19 mouse cellular contexts compared by ENCODE assay signal in the genomic region with DNA sequence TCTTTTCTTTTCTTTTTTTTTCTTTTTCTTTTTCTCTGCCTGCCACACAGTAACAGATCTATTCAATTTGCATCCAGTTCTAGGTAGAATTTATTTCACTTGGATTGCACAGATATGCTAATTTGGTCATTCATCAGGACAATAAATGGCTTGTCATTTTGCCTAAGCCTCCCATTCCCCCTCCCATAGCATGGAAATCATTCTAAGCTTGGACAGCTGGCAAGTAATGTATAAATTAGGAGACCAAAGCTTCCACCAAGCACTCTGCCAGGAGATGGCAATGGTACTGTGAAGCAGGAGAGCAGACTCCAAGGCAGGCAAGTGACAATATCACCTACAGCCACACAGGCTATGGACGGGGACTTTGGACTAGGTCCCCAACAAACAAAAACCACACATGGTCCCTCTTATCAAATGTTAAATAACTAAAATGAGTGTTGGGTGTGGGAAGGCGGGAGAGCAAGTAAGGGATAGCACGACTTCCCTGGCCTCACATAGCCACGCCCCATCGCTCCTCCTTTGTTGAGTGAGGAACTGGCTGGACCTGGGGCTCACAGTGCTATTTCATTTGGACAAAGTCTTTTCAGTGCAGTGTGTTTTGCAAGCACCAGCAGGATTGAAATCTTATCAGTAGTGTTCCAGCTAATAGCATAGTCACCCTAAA. TPM values are rescaled to one million over a fixed set of nuclear protein-coding genes. Genes with fewer than 3 reads are reported as not detected.
DNase-seq lines count a peak whose midpoint lies in the region; ATAC-seq and TF ChIP-seq lines count a peak whose summit lies in the region.
"Had no signal": no experiment of that assay in that cellular context is flagged by ENCODE, and none has a peak within 500 bp of the region (broad histone marks: within the 10 kb centered on the region; RNA-seq: fewer than 3 reads in every experiment).

No protein-coding gene starts in this region.

- H3K4me2 ChIP-seq in neural tube, embryonic 11.5 days (ENCODE audit: low read depth): no peak overlapping the region
- no peak overlapping the region for H3K4me2 ChIP-seq in intestine, embryonic 16.5 days (ENCODE audit: low read depth, low read length)
- H3K4me2 ChIP-seq in midbrain, postnatal 0 days (ENCODE audit: low read depth, low read length, poor library complexity, severe bottlenecking): no peak overlapping the region
- H3K4me2 ChIP-seq: embryonic facial prominence, embryonic 12.5 days; kidney, embryonic 15.5 days; limb, embryonic 12.5 days; lung, embryonic 15.5 days had no signal

- H3K4me3 ChIP-seq in neural tube, embryonic 11.5 days (ENCODE audit: low read depth, low read length): no peak overlapping the region
- H3K4me3 ChIP-seq in intestine, embryonic 16.5 days (ENCODE audit: low read length): no peak overlapping the region
- H3K4me3 ChIP-seq in midbrain, postnatal 0 days (ENCODE audit: low read depth, low read length): no peak overlapping the region
- H3K4me3 ChIP-seq in heart, embryonic 10.5 days: no peak overlapping the region
- H3K4me3 ChIP-seq: embryonic facial prominence, embryonic 12.5 days; kidney, embryonic 15.5 days; limb, embryonic 12.5 days; lung, embryonic 15.5 days; myocyte had no signal

- no peaks in the 10 kb centered on the region for H3K9me3 ChIP-seq in neural tube, embryonic 11.5 days (ENCODE audit: control insufficient read depth, low read length)
- H3K9me3 ChIP-seq in intestine, embryonic 16.5 days (ENCODE audit: control insufficient read depth, low read length): no peaks in the 10 kb centered on the region
- no peaks in the 10 kb centered on the region for H3K9me3 ChIP-seq in midbrain, postnatal 0 days (ENCODE audit: low read length)
- no peaks in the 10 kb centered on the region for H3K9me3 ChIP-seq in heart, embryonic 10.5 days
- H3K9me3 ChIP-seq: embryonic facial prominence, embryonic 12.5 days; G1E; kidney, embryonic 15.5 days; limb, embryonic 12.5 days; lung, embryonic 15.5 days had no signal

- H3K27me3 ChIP-seq in neural tube, embryonic 11.5 days (ENCODE audit: control insufficient read depth, insufficient read depth, low read length): no peaks in the 10 kb centered on the region
- no peaks in the 10 kb centered on the region for H3K27me3 ChIP-seq in intestine, embryonic 16.5 days (replicated peaks; ENCODE audit: control insufficient read depth, insufficient read depth, low read length)
- H3K27me3 ChIP-seq in midbrain, postnatal 0 days (ENCODE audit: insufficient read depth, low read length): no peaks in the 10 kb centered on the region
- H3K27me3 ChIP-seq in heart, embryonic 10.5 days (ENCODE audit: insufficient read depth, poor library complexity, severe bottlenecking): no peaks in the 10 kb centered on the region
- H3K27me3 ChIP-seq: embryonic facial prominence, embryonic 12.5 days; kidney, embryonic 15.5 days; limb, embryonic 12.5 days; lung, embryonic 15.5 days had no signal

- peak; percentile 84 for ATAC-seq in neural tube, embryonic 11.5 days (ENCODE audit: insufficient read depth, low FRiP score, low TSS enrichment)
- ATAC-seq in intestine, embryonic 16.5 days: peak; percentile 97
- ATAC-seq in midbrain, postnatal 0 days (ENCODE audit: low FRiP score): no peak

- peak; percentile 36 for DNase-seq in neural tube, embryonic 11.5 days (ENCODE audit: low spot score)
- DNase-seq in neural tube, embryonic 10.5 days (ENCODE audit: extremely low spot score, low spot score): no peak
- DNase-seq in midbrain, postnatal 0 days (ENCODE audit: low spot score): peak; percentile 41
- no peak for DNase-seq in spleen, adult 18-20 months
- no peak for DNase-seq in heart, embryonic 10.5 days (ENCODE audit: low spot score)
- DNase-seq in ovary, postnatal 36 days (ENCODE audit: low spot score): no peak
- DNase-seq in ovary, postnatal 10 days (ENCODE audit: low spot score): no peak
- DNase-seq: cerebellum, adult 8-10 months; right cerebral cortex, postnatal 14 days had no signal

- no peak for TF ChIP-seq CTCF in midbrain, postnatal 0 days (IDR thresholded peaks at IDR 0.05)

- 63% methylated on average over 5 of the region's 5 CpGs for WGBS in neural tube, embryonic 11.5 days
- WGBS in intestine, embryonic 16.5 days: 62% methylated on average over 5 of the region's 5 CpGs
- WGBS in midbrain, postnatal 0 days: 63% methylated on average over 5 of the region's 5 CpGs
- WGBS in heart, embryonic 10.5 days: 81% methylated on average over 5 of the region's 5 CpGs

- no peaks in the 10 kb centered on the region for H3K36me3 ChIP-seq in neural tube, embryonic 11.5 days (ENCODE audit: control insufficient read depth, insufficient read depth, low read length)
- H3K36me3 ChIP-seq in intestine, embryonic 16.5 days (ENCODE audit: control insufficient read depth, insufficient read depth, low read length): 0 out of 2 replicates have a peak, but pooled peaks cover 3% of the 10 kb centered on the region
- no peaks in the 10 kb centered on the region for H3K36me3 ChIP-seq in midbrain, postnatal 0 days (ENCODE audit: insufficient read depth, low read length)
- H3K36me3 ChIP-seq in heart, embryonic 10.5 days: no peaks in the 10 kb centered on the region
- H3K36me3 ChIP-seq: embryonic facial prominence, embryonic 12.5 days; G1E; kidney, embryonic 15.5 days; limb, embryonic 12.5 days had no signal

- no peak overlapping the region for H3K9ac ChIP-seq in neural tube, embryonic 11.5 days (ENCODE audit: low read length)
- H3K9ac ChIP-seq in intestine, embryonic 16.5 days (ENCODE audit: low read depth, low read length): no peak overlapping the region
- H3K9ac ChIP-seq in midbrain, postnatal 0 days (replicated peaks; ENCODE audit: low read length, poor library complexity, severe bottlenecking): no peak overlapping the region
- H3K9ac ChIP-seq: embryonic facial prominence, embryonic 12.5 days; kidney, embryonic 15.5 days; limb, embryonic 12.5 days; lung, embryonic 15.5 days had no signal

- no peaks in the 10 kb centered on the region for H3K4me1 ChIP-seq in neural tube, embryonic 11.5 days (ENCODE audit: control insufficient read depth, insufficient read depth, low read length)
- peaks cover 3% of the 10 kb centered on the region; the same call in 1 of the 2 replicates for H3K4me1 ChIP-seq in intestine, embryonic 16.5 days (ENCODE audit: control insufficient read depth, insufficient read depth, low read length)
- no peaks in the 10 kb centered on the region for H3K4me1 ChIP-seq in midbrain, postnatal 0 days (ENCODE audit: insufficient read depth, low read length)
- no peaks in the 10 kb centered on the region for H3K4me1 ChIP-seq in heart, embryonic 10.5 days
- H3K4me1 ChIP-seq: embryonic facial prominence, embryonic 12.5 days; kidney, embryonic 15.5 days; limb, embryonic 12.5 days; lung, embryonic 15.5 days had no signal

- H3K27ac ChIP-seq in neural tube, embryonic 11.5 days (ENCODE audit: low read depth, low read length): peak overlapping the region; percentile 31
- peak overlapping the region; percentile 65 for H3K27ac ChIP-seq in intestine, embryonic 16.5 days (ENCODE audit: low read length)
- no peak overlapping the region for H3K27ac ChIP-seq in midbrain, postnatal 0 days (ENCODE audit: low read depth, low read length)
- no peak overlapping the region for H3K27ac ChIP-seq in heart, embryonic 10.5 days
- H3K27ac ChIP-seq: embryonic facial prominence, embryonic 12.5 days; kidney, embryonic 15.5 days; limb, embryonic 12.5 days; lung, embryonic 15.5 days had no signal

RNA-seq across cellular contexts. Expression of a gene that starts 22.7 kb away (rescaled TPM):
- 0.16 TPM in 1 of 2 replicates, not detected in the other for polyA plus RNA-seq in neural tube, embryonic 11.5 days (2014; fragmentation: Nextera tagmentation; extraction: Ambion mirVana)
- 4.7 and 6.8 TPM in 2 replicates for polyA plus RNA-seq in intestine, embryonic 16.5 days (2015; fragmentation: Nextera tagmentation; extraction: Ambion mirVana)
- not detected in 2 replicates for total RNA-seq in midbrain, postnatal 0 days (2014; rRNA removed)
- polyA plus RNA-seq in midbrain, postnatal 0 days (2015; fragmentation: Nextera tagmentation; extraction: Ambion mirVana): 0.20 TPM in 1 of 2 replicates, not detected in the other
- 0.22 and 5.8 TPM in 2 replicates for polyA plus RNA-seq in heart, embryonic 10.5 days (2016; fragmentation: Nextera tagmentation; extraction: Ambion mirVana)
- total RNA-seq: G1E; heart, postnatal 25 days; layer of hippocampus, postnatal 10 days had no signal
- polyA plus RNA-seq: G1E; gonadal fat pad, adult 2 months; limb, embryonic 12.5 days; lung, embryonic 15.5 days; myocyte had no signal

Comparison
In these comparisons a context has a peak if more than half of its experiments do, and no peak if none do; other contexts are left out.
1. DNase-seq: peak in neural tube, embryonic 11.5 days (single experiment) and midbrain, postnatal 0 days (single experiment); none in neural tube, embryonic 10.5 days (single experiment), spleen, adult 18-20 months (0 of 2), heart, embryonic 10.5 days (single experiment), ovary, postnatal 36 days (single experiment) and ovary, postnatal 10 days (single experiment).
2. H3K27ac ChIP-seq: peak in neural tube, embryonic 11.5 days (single experiment) and intestine, embryonic 16.5 days (single experiment); none in midbrain, postnatal 0 days (single experiment) and heart, embryonic 10.5 days (single experiment).